ENCODE assay signal across 19 mouse cellular contexts in the genomic region with DNA sequence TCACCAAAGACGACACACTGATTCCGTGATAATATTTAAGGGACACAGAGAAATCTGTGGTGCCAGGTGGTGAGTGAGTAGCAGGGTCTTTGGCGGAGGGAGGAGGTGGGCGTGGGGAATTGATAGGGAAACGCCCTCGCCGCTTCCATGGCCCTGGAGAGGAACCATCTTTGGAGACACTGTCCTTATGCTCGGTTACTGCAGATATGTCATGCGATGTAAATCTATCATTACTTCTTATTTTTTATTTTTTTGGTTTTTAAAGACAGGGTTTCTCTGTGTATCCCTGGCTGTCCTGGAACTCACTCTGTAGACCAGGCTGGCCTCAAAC. TPM values are rescaled to one million over a fixed set of nuclear protein-coding genes. Genes with fewer than 3 reads are reported as not detected.
DNase-seq lines count a peak whose midpoint lies in the region; ATAC-seq lines count a peak whose summit lies in the region.
"Had no signal": no experiment of that assay in that cellular context is flagged by ENCODE, and none has a peak within 500 bp of the region (broad histone marks: within the 10 kb centered on the region; RNA-seq: fewer than 3 reads in every experiment).

No protein-coding gene starts in this region.

- H3K4me3 ChIP-seq in forebrain, embryonic 14.5 days (ENCODE audit: low read depth, low read length) = no peak overlapping the region
- H3K4me3 ChIP-seq in forebrain, embryonic 10.5 days = no peak overlapping the region
- H3K4me3 ChIP-seq in intestine, embryonic 14.5 days (ENCODE audit: low read depth, low read length) = no peak overlapping the region
- no peak overlapping the region for H3K4me3 ChIP-seq in intestine, embryonic 16.5 days (ENCODE audit: low read length)
- H3K4me3 ChIP-seq in neural tube, embryonic 15.5 days (replicated peaks) = no peak overlapping the region
- H3K4me3 ChIP-seq: embryonic facial prominence, embryonic 13.5 days; heart, embryonic 10.5 days; heart, embryonic 15.5 days; layer of hippocampus, adult 2 months; left cerebral cortex, adult 2 months; limb, embryonic 12.5 days; liver, embryonic 15.5 days; midbrain, embryonic 10.5 days; neural tube, embryonic 12.5 days had no signal

- H3K36me3 ChIP-seq in forebrain, embryonic 14.5 days (ENCODE audit: control insufficient read depth, insufficient read depth, low read length) = no peaks in the 10 kb centered on the region
- H3K36me3 ChIP-seq in forebrain, embryonic 10.5 days (replicated peaks) = no peaks in the 10 kb centered on the region
- H3K36me3 ChIP-seq in intestine, embryonic 14.5 days (ENCODE audit: control insufficient read depth, insufficient read depth, low read length) = no peaks in the 10 kb centered on the region
- H3K36me3 ChIP-seq in intestine, embryonic 16.5 days (ENCODE audit: control insufficient read depth, insufficient read depth, low read length) = no peaks in the 10 kb centered on the region
- H3K36me3 ChIP-seq in neural tube, embryonic 15.5 days = no peaks in the 10 kb centered on the region
- H3K36me3 ChIP-seq: embryonic facial prominence, embryonic 13.5 days; heart, embryonic 10.5 days; heart, embryonic 15.5 days; limb, embryonic 12.5 days; liver, embryonic 15.5 days; midbrain, embryonic 10.5 days; neural tube, embryonic 12.5 days had no signal

- no peaks in the 10 kb centered on the region for H3K9me3 ChIP-seq in forebrain, embryonic 14.5 days (replicated peaks; ENCODE audit: control insufficient read depth, low read length)
- no peaks in the 10 kb centered on the region for H3K9me3 ChIP-seq in forebrain, embryonic 10.5 days
- H3K9me3 ChIP-seq in intestine, embryonic 14.5 days (ENCODE audit: control insufficient read depth, low read length) = no peaks in the 10 kb centered on the region
- H3K9me3 ChIP-seq in intestine, embryonic 16.5 days (ENCODE audit: control insufficient read depth, low read length) = no peaks in the 10 kb centered on the region
- no peaks in the 10 kb centered on the region for H3K9me3 ChIP-seq in neural tube, embryonic 15.5 days (replicated peaks)
- H3K9me3 ChIP-seq: embryonic facial prominence, embryonic 13.5 days; heart, embryonic 10.5 days; heart, embryonic 15.5 days; limb, embryonic 12.5 days; liver, embryonic 15.5 days; midbrain, embryonic 10.5 days; neural tube, embryonic 12.5 days had no signal

- no peaks in the 10 kb centered on the region for H3K4me1 ChIP-seq in forebrain, embryonic 14.5 days (ENCODE audit: control insufficient read depth, insufficient read depth, low read length)
- H3K4me1 ChIP-seq in forebrain, embryonic 10.5 days = peaks cover 2% of the 10 kb centered on the region
- H3K4me1 ChIP-seq in intestine, embryonic 14.5 days (replicated peaks; ENCODE audit: control insufficient read depth, insufficient read depth, low read length) = peaks cover 8% of the 10 kb centered on the region; the same call in 1 of the 2 replicates
- H3K4me1 ChIP-seq in intestine, embryonic 16.5 days (ENCODE audit: control insufficient read depth, insufficient read depth, low read length) = no peaks in the 10 kb centered on the region
- H3K4me1 ChIP-seq in neural tube, embryonic 15.5 days = no peaks in the 10 kb centered on the region
- H3K4me1 ChIP-seq: embryonic facial prominence, embryonic 13.5 days; neural tube, embryonic 12.5 days had no signal

- no peaks in the 10 kb centered on the region for H3K27me3 ChIP-seq in forebrain, embryonic 14.5 days (replicated peaks; ENCODE audit: control insufficient read depth, insufficient read depth, low read length)
- H3K27me3 ChIP-seq in forebrain, embryonic 10.5 days (ENCODE audit: poor library complexity, severe bottlenecking) = no peaks in the 10 kb centered on the region
- H3K27me3 ChIP-seq in intestine, embryonic 14.5 days (replicated peaks; ENCODE audit: control insufficient read depth, insufficient read depth, low read length) = no peaks in the 10 kb centered on the region
- no peaks in the 10 kb centered on the region for H3K27me3 ChIP-seq in intestine, embryonic 16.5 days (replicated peaks; ENCODE audit: control insufficient read depth, insufficient read depth, low read length)
- no peaks in the 10 kb centered on the region for H3K27me3 ChIP-seq in neural tube, embryonic 15.5 days (replicated peaks)
- H3K27me3 ChIP-seq: embryonic facial prominence, embryonic 13.5 days; heart, embryonic 15.5 days; limb, embryonic 12.5 days; neural tube, embryonic 12.5 days had no signal

- DNase-seq in forebrain, embryonic 14.5 days (ENCODE audit: low spot score) = no peak
- no peak for DNase-seq in forebrain, embryonic 10.5 days (ENCODE audit: extremely low spot score, low spot score)
- peak; percentile 49 for DNase-seq in intestine, embryonic 14.5 days (ENCODE audit: low spot score)
- no peak for DNase-seq in neural tube, embryonic 10.5 days (ENCODE audit: extremely low spot score, low spot score)
- no peak for DNase-seq in cerebellum, adult 18-20 months

- no peak overlapping the region for H3K4me2 ChIP-seq in forebrain, embryonic 14.5 days (ENCODE audit: low read length)
- H3K4me2 ChIP-seq in intestine, embryonic 14.5 days (ENCODE audit: low read length) = no peak overlapping the region
- H3K4me2 ChIP-seq in intestine, embryonic 16.5 days (ENCODE audit: low read depth, low read length) = no peak overlapping the region
- H3K4me2 ChIP-seq in neural tube, embryonic 15.5 days = no peak overlapping the region
- H3K4me2 ChIP-seq: embryonic facial prominence, embryonic 13.5 days; heart, embryonic 15.5 days; limb, embryonic 12.5 days; liver, embryonic 15.5 days; lung, embryonic 14.5 days; neural tube, embryonic 12.5 days had no signal

- 57% methylated on average over 9 of the region's 9 CpGs for WGBS in forebrain, embryonic 14.5 days
- WGBS in forebrain, embryonic 10.5 days = 69% methylated on average over 9 of the region's 9 CpGs
- WGBS in intestine, embryonic 14.5 days = 62% methylated on average over 9 of the region's 9 CpGs
- WGBS in intestine, embryonic 16.5 days = 60% methylated on average over 9 of the region's 9 CpGs
- WGBS in neural tube, embryonic 15.5 days = 58% methylated on average over 9 of the region's 9 CpGs

- no peak overlapping the region for H3K9ac ChIP-seq in forebrain, embryonic 14.5 days (ENCODE audit: low read length)
- H3K9ac ChIP-seq in intestine, embryonic 14.5 days (ENCODE audit: low read length) = no peak overlapping the region
- H3K9ac ChIP-seq in intestine, embryonic 16.5 days (ENCODE audit: low read depth, low read length) = no peak overlapping the region
- no peak overlapping the region for H3K9ac ChIP-seq in neural tube, embryonic 15.5 days (replicated peaks)
- H3K9ac ChIP-seq: embryonic facial prominence, embryonic 13.5 days; heart, embryonic 15.5 days; limb, embryonic 12.5 days; liver, embryonic 15.5 days; lung, embryonic 14.5 days; neural tube, embryonic 12.5 days had no signal

- peak; percentile 16; the same call in 1 of the 2 replicates for ATAC-seq in forebrain, embryonic 14.5 days
- ATAC-seq in intestine, embryonic 14.5 days (replicated peaks; ENCODE audit: low FRiP score, low TSS enrichment, low read depth) = 0 out of 2 replicates have a peak, but pooled peaks have one; percentile 17
- ATAC-seq in intestine, embryonic 16.5 days = no peak
- ATAC-seq in neural tube, embryonic 15.5 days (ENCODE audit: low FRiP score) = peak; percentile 14; the same call in 1 of the 2 replicates

- no peak overlapping the region for H3K27ac ChIP-seq in forebrain, embryonic 14.5 days (ENCODE audit: low read depth, low read length)
- H3K27ac ChIP-seq in forebrain, embryonic 10.5 days = no peak overlapping the region
- H3K27ac ChIP-seq in intestine, embryonic 14.5 days (ENCODE audit: low read depth) = no peak overlapping the region
- no peak overlapping the region for H3K27ac ChIP-seq in intestine, embryonic 16.5 days (ENCODE audit: low read length)
- H3K27ac ChIP-seq in neural tube, embryonic 15.5 days (replicated peaks) = no peak overlapping the region
- H3K27ac ChIP-seq: embryonic facial prominence, embryonic 13.5 days; heart, embryonic 15.5 days; layer of hippocampus, adult 2 months; left cerebral cortex, adult 2 months; limb, embryonic 12.5 days; liver, embryonic 15.5 days; midbrain, embryonic 10.5 days; neural tube, embryonic 12.5 days; stomach, postnatal 0 days had no signal

RNA-seq across cellular contexts. Expression of gene Cxcl10, which starts 33.6 kb away (rescaled TPM):
- polyA plus RNA-seq in forebrain, embryonic 14.5 days (2014; fragmentation: Nextera tagmentation; extraction: Ambion mirVana) = 0.44 TPM in 1 of 2 replicates, not detected in the other
- polyA plus RNA-seq in forebrain, embryonic 10.5 days (2016; fragmentation: Nextera tagmentation; extraction: Ambion mirVana) = 0.33 TPM in 1 of 2 replicates, not detected in the other
- polyA plus RNA-seq in intestine, embryonic 14.5 days (2014; fragmentation: Nextera tagmentation; extraction: Ambion mirVana) = 1.9 and 3.3 TPM in 2 replicates
- polyA plus RNA-seq in intestine, embryonic 16.5 days (2015; fragmentation: Nextera tagmentation; extraction: Ambion mirVana) = 2.0 and 3.3 TPM in 2 replicates
- 0.18 and 10.9 TPM in 2 replicates for polyA plus RNA-seq in neural tube, embryonic 15.5 days (2015; fragmentation: Nextera tagmentation; extraction: Ambion mirVana)
- polyA plus RNA-seq: lung, embryonic 14.5 days had no signal

RNA-seq across cellular contexts. Expression of gene Art3, which starts 50.7 kb away (rescaled TPM):
- 2.9 and 4.9 TPM in 2 replicates for polyA plus RNA-seq in forebrain, embryonic 14.5 days (2014; fragmentation: Nextera tagmentation; extraction: Ambion mirVana)
- 0.48 and 1.2 TPM in 2 replicates for polyA plus RNA-seq in forebrain, embryonic 10.5 days (2016; fragmentation: Nextera tagmentation; extraction: Ambion mirVana)
- 2.5 and 2.6 TPM in 2 replicates for polyA plus RNA-seq in intestine, embryonic 14.5 days (2014; fragmentation: Nextera tagmentation; extraction: Ambion mirVana)
- 4.4 and 5.6 TPM in 2 replicates for polyA plus RNA-seq in intestine, embryonic 16.5 days (2015; fragmentation: Nextera tagmentation; extraction: Ambion mirVana)
- 9.5 and 10.6 TPM in 2 replicates for polyA plus RNA-seq in neural tube, embryonic 15.5 days (2015; fragmentation: Nextera tagmentation; extraction: Ambion mirVana)

RNA-seq across cellular contexts. Expression of gene Nup54, which starts 52.7 kb away (rescaled TPM):
- 55.4 and 63.2 TPM in 2 replicates for polyA plus RNA-seq in forebrain, embryonic 14.5 days (2014; fragmentation: Nextera tagmentation; extraction: Ambion mirVana)
- 75.1 and 75.8 TPM in 2 replicates for polyA plus RNA-seq in forebrain, embryonic 10.5 days (2016; fragmentation: Nextera tagmentation; extraction: Ambion mirVana)
- 57.2 and 62.6 TPM in 2 replicates for polyA plus RNA-seq in intestine, embryonic 14.5 days (2014; fragmentation: Nextera tagmentation; extraction: Ambion mirVana)
- polyA plus RNA-seq in intestine, embryonic 16.5 days (2015; fragmentation: Nextera tagmentation; extraction: Ambion mirVana) = 39.1 and 53.0 TPM in 2 replicates
- 49.2 and 50.6 TPM in 2 replicates for polyA plus RNA-seq in neural tube, embryonic 15.5 days (2015; fragmentation: Nextera tagmentation; extraction: Ambion mirVana)

RNA-seq across cellular contexts. Expression of gene Cxcl9, which starts 54.4 kb away (rescaled TPM):
- not detected in 2 replicates for polyA plus RNA-seq in forebrain, embryonic 14.5 days (2014; fragmentation: Nextera tagmentation; extraction: Ambion mirVana)
- not detected in 2 replicates for polyA plus RNA-seq in forebrain, embryonic 10.5 days (2016; fragmentation: Nextera tagmentation; extraction: Ambion mirVana)
- not detected in 2 replicates for polyA plus RNA-seq in intestine, embryonic 14.5 days (2014; fragmentation: Nextera tagmentation; extraction: Ambion mirVana)
- polyA plus RNA-seq in intestine, embryonic 16.5 days (2015; fragmentation: Nextera tagmentation; extraction: Ambion mirVana) = 0.16 TPM in 1 of 2 replicates, not detected in the other
- polyA plus RNA-seq in neural tube, embryonic 15.5 days (2015; fragmentation: Nextera tagmentation; extraction: Ambion mirVana) = 0.15 TPM in 1 of 2 replicates, not detected in the other
- polyA plus RNA-seq: embryonic facial prominence, embryonic 13.5 days; heart, embryonic 10.5 days; heart, embryonic 15.5 days; kidney, embryonic 14.5 days; limb, embryonic 12.5 days; liver, embryonic 15.5 days; lung, embryonic 14.5 days; midbrain, embryonic 10.5 days; neural tube, embryonic 12.5 days had no signal
